Mouse (Mus musculus) WW6 (cell line): ENCODE data around the gene Olig2.
"Not testable (repeated sequence)": the region's sequence is repeated elsewhere in the genome, so short reads cannot be mapped to it uniquely, and the experiment has no call there.

Experiments used
- DNase-seq: peaks from one replicate; pipeline ENCODE4 v3.0.0-alpha.2; 2013; ENCODE audit warnings: low read depth, low spot score

Gene Olig2

GRCm38 (mm10) chr16:91226883-91227759, 1.9 kb downstream of the Olig2 start:
- DNase-seq: no peak

- DNase-seq: no peak
Observed at GRCm38 (mm10) chr16:91227760-91228043, 2.4 kb downstream of the Olig2 start.

- no peak for DNase-seq
Observed at GRCm38 (mm10) chr16:91228238-91229071, 3.2 kb downstream of the Olig2 start.

GRCm38 (mm10) chr16:91229072-91229348, 3.8 kb downstream of the Olig2 start:
- DNase-seq: no peak

- no peak for DNase-seq
Observed at GRCm38 (mm10) chr16:91229643-91230042, 4.4 kb downstream of the Olig2 start.

GRCm38 (mm10) chr16:91231781-91232469, 6.7 kb downstream of the Olig2 start:
- DNase-seq: no peak

GRCm38 (mm10) chr16:91232470-91233240, 7.4 kb downstream of the Olig2 start:
- no peak for DNase-seq

GRCm38 (mm10) chr16:91233241-91233944, 8.1 kb downstream of the Olig2 start:
- DNase-seq: no peak

GRCm38 (mm10) chr16:91239024-91239423, 13.8 kb downstream of the Olig2 start:
- DNase-seq: no peak

- DNase-seq: no peak
Observed at GRCm38 (mm10) chr16:91246292-91246691, 21.0 kb downstream of the Olig2 start.

- DNase-seq: not testable (repeated sequence)
Observed at GRCm38 (mm10) chr16:91255419-91256164, 30.3 kb downstream of the Olig2 start.

GRCm38 (mm10) chr16:91258956-91259355, 33.7 kb downstream of the Olig2 start:
- DNase-seq: no peak

- no peak for DNase-seq
Observed at GRCm38 (mm10) chr16:91260861-91261260, 35.6 kb downstream of the Olig2 start.

GRCm38 (mm10) chr16:91262467-91263220, 37.4 kb downstream of the Olig2 start:
- DNase-seq: no peak

- DNase-seq: no peak
Observed at GRCm38 (mm10) chr16:91265972-91266371, 40.7 kb downstream of the Olig2 start.

- DNase-seq: no peak
Observed at GRCm38 (mm10) chr16:91268724-91269452, 43.6 kb downstream of the Olig2 start.

GRCm38 (mm10) chr16:91269468-91270211, 44.4 kb downstream of the Olig2 start, which contains the start of gene Olig1:
Gene Olig1 (plus strand): TSS chr16:91269772.
- DNase-seq: peak; percentile 78
